Mouse (Mus musculus) layer of hippocampus, adult 2 months (tissue): Measurements from ENCODE around the gene Zap70. TPM values are rescaled to one million over a fixed set of nuclear protein-coding genes. Genes with fewer than 3 reads are reported as not detected.

Source experiments
- DNase-seq, 2 experiments: peaks; one replicate each; pipeline ENCODE4 v3.0.0; 2022; ENCODE audit warnings: low spot score in 2 of 2
- H3K27ac ChIP-seq: fragments of 200-600 bp; 2 replicates; pipeline ENCODE4 v1.8.1; 2022
- H3K4me3 ChIP-seq: fragments of 200-600 bp; 2 replicates; pipeline ENCODE4 v1.8.1; 2022; ENCODE audit warnings: mild to moderate bottlenecking
- CTCF ChIP-seq: fragments of 200-600 bp; conservative IDR thresholded peaks from 2 replicates; pipeline ENCODE4 v1.8.1; 2022; ENCODE audit warnings: antibody characterized with exemption, mild to moderate bottlenecking, moderate library complexity
- total RNA-seq, 2 experiments: library from RNA; stranded (reverse); gene quantifications; 2 replicates each; pipeline ENCODE4 v1.2.3; 2021

The Zap70 gene
- total RNA-seq, 2 experiments from 2014 or later, result 3.9 to 5.0 TPM

DNA sequence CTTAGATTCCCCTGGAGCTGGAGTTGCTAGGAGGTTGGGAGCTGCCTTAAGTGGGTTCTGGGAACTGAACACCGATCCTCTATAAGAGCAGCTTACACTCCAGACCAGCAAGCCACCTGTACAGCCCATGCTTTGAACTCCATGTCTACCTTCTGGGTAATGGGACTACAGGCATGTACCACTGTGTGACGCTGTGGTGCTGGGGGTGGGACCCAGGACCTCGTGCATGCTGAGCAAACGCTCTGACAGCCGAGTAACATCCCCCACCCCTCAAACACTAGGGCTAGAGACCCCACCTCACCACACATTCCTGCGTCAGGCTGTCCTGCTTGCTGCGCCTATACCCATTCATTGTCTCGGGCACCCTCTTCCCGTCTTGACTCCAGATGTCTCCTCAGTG, 3.0 kb upstream of the Zap70 start:
- DNase-seq, result no peak
- no peak for TF ChIP-seq CTCF
- no peak overlapping the region for H3K4me3 ChIP-seq
- H3K27ac ChIP-seq, result no peak overlapping the region

- TF ChIP-seq CTCF, result no peak
These were observed 2.5 kb upstream of the Zap70 start for GRCm38 (mm10) chr1:36759076-36759475.

GRCm38 (mm10) chr1:36760401-36760800, 1.2 kb upstream of the Zap70 start:
- Histone ChIP-seq H3K4me3 (no peak overlapping the region), H3K27ac (no peak overlapping the region)
- no peak for DNase-seq
- TF ChIP-seq CTCF, result no peak

More at GRCm38 (mm10) chr1:36759076-36759475, 2.5 kb upstream of the Zap70 start:
- no peak for DNase-seq
- H3K27ac ChIP-seq, result no peak overlapping the region
- no peak overlapping the region for H3K4me3 ChIP-seq

DNA sequence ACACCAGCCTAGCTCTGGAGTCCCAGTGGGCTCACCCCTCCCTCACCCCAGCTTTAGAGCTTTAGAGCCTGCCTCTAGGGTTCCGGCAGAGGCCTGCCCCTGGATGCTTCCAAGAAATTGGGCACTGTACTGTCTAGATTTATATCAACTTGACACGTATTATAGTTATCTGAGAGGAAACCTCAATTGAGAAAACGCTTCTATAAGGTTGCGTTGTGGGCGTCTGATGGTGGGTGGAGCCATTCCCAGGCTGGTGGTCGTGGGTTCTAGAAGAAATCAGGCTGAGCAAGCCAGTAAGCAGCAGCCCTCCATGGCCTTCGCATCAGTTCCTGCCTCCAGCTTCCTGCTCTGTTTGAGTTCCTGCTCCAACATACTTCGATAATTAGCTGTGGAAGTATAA, 537 bp upstream of the Zap70 start:
- TF ChIP-seq CTCF, result no peak
- Histone ChIP-seq H3K27ac (no peak overlapping the region), H3K4me3 (no peak overlapping the region)
- DNase-seq, result no peak

DNA sequence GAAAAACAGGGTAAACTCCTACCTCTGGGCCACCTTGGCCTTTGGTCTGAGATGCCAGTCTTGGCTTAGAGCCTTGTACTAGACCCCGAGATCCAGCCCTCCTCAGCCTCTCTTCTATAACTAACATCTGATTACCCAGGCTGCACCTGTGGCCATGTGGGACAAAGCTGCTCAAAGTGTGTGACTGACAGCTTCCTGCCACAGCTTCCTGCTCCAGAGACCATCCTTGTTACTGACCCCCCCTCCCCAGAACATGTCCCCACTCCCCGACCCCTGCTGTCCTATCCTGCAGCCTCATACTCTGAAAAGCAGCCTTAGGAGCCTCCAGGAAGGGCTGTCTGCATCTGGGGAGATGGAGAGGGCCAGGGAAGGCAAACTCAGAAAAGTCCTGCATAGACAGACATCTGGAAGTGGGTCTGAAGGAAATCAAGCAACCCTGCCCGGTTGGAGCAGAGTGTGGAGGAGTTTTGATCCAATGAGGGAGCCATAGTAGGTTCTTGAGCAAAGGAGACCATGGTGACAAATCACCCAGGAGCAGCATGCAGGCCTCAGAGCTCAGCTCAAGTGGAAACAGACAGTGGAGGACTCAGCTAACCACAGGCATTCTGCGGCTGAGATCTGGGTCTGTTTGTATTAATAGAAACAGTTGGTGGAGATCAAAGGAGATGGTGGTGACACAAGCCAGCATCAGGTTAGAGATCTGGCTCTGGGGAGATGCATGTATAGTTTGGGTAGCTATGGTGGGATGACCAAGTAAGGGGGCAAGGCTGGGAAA, 5.0 kb downstream of the Zap70 start:
- no peak for TF ChIP-seq CTCF

GRCm38 (mm10) chr1:36767321-36767720, 5.7 kb downstream of the Zap70 start:
- no peak for DNase-seq
- TF ChIP-seq CTCF, result no peak
- Histone ChIP-seq H3K27ac (no peak overlapping the region), H3K4me3 (no peak overlapping the region)

More for the DNA sequence above, 5.0 kb downstream of the Zap70 start:
- Histone ChIP-seq H3K4me3 (no peak overlapping the region), H3K27ac (no peak overlapping the region)
- no peak for DNase-seq

- H3K27ac ChIP-seq, result no peak overlapping the region
- H3K4me3 ChIP-seq, result no peak overlapping the region
- no peak for DNase-seq
- TF ChIP-seq CTCF, result no peak
These were observed 7.2 kb downstream of the Zap70 start for GRCm38 (mm10) chr1:36768786-36769185.

GRCm38 (mm10) chr1:36769951-36770350, 8.4 kb downstream of the Zap70 start:
- Histone ChIP-seq H3K27ac (no peak overlapping the region), H3K4me3 (no peak overlapping the region)
- no peak for TF ChIP-seq CTCF
- DNase-seq, result no peak

DNA sequence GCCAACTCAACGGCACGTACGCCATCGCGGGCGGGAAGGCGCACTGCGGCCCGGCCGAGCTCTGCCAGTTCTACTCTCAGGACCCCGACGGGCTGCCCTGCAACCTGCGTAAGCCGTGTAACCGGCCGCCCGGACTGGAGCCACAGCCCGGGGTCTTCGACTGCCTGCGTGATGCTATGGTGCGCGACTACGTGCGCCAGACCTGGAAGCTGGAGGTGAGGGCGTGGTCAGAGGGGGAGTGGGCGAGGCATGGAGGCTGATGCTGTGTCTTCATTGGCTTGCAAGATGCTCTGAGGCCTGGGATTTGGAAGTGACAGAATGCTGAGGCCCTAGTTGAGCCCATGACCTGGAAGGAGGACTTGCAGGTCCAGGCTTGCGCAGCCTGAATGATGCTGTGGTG, 9.4 kb downstream of the Zap70 start:
- no peak for DNase-seq
- Histone ChIP-seq H3K4me3 (no peak overlapping the region; the same call in 1 of the 2 replicates), H3K27ac (no peak overlapping the region)
- no peak for TF ChIP-seq CTCF

DNA sequence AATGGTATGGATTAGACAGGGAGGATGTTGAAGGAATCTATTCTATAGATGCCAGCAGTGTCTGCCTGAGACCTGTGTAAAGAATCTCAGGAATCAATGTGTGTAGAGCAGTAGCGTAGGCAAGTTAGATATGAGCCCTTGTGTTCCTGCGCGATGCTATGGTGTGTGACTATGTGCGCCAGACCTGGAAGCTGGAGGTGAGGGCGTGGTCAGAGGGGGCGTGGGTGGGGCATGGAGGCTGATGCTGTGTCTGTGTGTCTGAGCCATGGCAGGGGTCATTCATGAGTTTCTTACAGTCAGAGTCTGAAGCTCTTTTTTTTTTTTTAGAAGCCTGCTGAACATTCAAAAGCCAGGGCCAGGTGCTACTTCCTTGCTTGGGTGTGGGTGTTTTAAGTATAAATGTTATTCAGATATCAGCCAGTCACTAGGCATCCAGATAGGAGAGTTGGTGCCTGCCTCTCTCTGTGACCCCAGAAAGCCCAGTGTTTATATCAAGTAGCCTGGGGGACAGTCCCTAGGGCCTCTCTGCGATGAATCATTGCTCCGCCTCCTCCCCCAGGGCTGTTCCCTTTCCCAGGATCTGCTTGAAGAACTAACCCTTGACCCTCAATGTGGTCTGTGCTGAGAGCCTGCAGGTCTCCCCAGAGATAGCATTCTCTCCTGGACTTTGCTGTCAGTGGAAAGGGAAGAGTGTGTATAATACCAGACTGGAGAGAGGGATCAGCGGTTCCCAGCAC, 10.8 kb downstream of the Zap70 start:
- Histone ChIP-seq H3K27ac (no peak overlapping the region), H3K4me3 (no peak overlapping the region)
- TF ChIP-seq CTCF, result no peak
- DNase-seq, result no peak

- H3K4me3 ChIP-seq, result no peak overlapping the region
- TF ChIP-seq CTCF, result no peak
- no peak for DNase-seq
- H3K27ac ChIP-seq, result no peak overlapping the region
These were observed 19.2 kb downstream of the Zap70 start for GRCm38 (mm10) chr1:36780793-36781192.

DNA sequence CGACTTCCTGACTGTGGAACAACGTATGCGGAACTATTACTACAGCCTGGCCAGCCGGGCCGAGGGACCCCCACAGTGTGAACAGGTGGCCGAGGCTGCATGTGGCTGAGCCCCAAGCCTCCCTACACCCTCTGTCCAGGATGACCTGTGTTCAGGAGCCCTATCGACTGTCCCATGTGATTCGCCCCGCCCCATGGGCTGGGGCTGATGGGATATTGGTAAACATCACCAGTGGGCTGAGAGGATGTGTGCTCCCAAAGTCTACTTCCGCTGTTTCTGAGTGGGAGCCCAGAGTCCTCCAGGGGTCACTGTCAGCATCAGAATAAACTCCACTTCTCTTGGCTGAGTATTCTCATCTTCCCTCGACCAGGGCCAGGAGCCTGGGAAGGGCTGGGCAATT, 20.9 kb downstream of the Zap70 start:
- TF ChIP-seq CTCF, result peak; percentile 44
- Histone ChIP-seq H3K4me3 (no peak overlapping the region), H3K27ac (no peak overlapping the region)
- no peak for DNase-seq

DNA sequence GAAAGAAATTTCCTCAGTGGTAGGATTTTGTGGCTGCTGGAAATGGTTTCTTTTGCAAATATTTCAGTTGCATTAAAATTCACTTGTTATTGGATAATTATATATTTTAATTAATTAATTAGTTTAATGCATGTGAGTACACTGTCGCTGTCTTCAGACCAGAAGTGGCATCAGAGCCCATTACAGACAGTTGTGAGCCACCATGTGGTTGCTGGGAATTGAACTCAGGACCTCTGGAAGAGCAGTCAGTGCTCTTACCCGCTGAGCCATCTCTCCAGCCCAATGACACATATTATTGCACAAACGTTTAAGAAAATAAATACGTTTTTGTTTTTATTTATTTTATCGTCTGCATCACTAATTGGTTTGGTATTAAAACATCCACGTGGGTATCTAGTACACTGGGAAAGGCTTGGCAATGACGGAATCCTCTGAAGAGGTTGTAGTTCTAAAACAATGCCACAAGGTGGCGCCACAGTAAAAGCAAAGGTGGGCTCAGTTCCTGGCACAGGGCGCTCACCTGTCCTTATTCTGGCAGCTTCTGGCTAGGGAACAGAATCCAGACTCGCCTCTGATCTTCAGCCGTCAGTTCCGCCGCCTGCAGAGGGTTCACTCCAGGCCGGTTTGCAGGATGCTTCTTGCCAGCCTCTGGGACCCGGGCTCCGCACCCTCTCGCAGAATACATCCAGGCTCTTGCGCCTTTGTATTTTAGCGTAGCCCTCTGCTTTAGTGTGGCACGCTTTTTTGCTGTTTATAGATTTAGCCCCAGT, 23.0 kb downstream of the Zap70 start:
- Histone ChIP-seq H3K4me3 (peak overlapping the region; percentile 61), H3K27ac (peak overlapping the region; percentile 79)
- TF ChIP-seq CTCF, result peak; percentile 92
- DNase-seq, result peak; percentile 86 to 89
